23 mouse cellular contexts compared by ENCODE assay signal in genomic region chr15:62218346-62219080, GRCm38 (mm10).
DNase-seq lines count a peak whose midpoint lies in the region; ATAC-seq lines count a peak whose summit lies in the region.
"Had no signal": no experiment of that assay in that cellular context is flagged by ENCODE, and none has a peak within 500 bp of the region (broad histone marks: within the 10 kb centered on the region; RNA-seq: fewer than 3 reads in every experiment).

No protein-coding gene starts in this region.

- peaks cover 22% of the 10 kb centered on the region; the same call in 1 of the 2 replicates for H3K27me3 ChIP-seq in heart, embryonic 10.5 days (ENCODE audit: insufficient read depth, poor library complexity, severe bottlenecking)
- peaks cover 9% of the 10 kb centered on the region; the same call in 1 of the 2 replicates for H3K27me3 ChIP-seq in heart, embryonic 12.5 days (replicated peaks)
- H3K27me3 ChIP-seq in neural tube, embryonic 11.5 days (ENCODE audit: control insufficient read depth, insufficient read depth, low read length): no peaks in the 10 kb centered on the region
- H3K27me3 ChIP-seq: embryonic facial prominence, embryonic 13.5 days; megakaryocyte, embryonic 14.5 days; midbrain, embryonic 15.5 days had no signal

- no peak overlapping the region for H3K9ac ChIP-seq in heart, embryonic 12.5 days
- no peak overlapping the region for H3K9ac ChIP-seq in neural tube, embryonic 11.5 days (ENCODE audit: low read length)
- H3K9ac ChIP-seq: embryonic facial prominence, embryonic 13.5 days; midbrain, embryonic 15.5 days had no signal

- no peak overlapping the region for H3K27ac ChIP-seq in heart, embryonic 10.5 days
- H3K27ac ChIP-seq in heart, embryonic 12.5 days (ENCODE audit: poor library complexity, severe bottlenecking): no peak overlapping the region
- H3K27ac ChIP-seq in neural tube, embryonic 11.5 days (ENCODE audit: low read depth, low read length): no peak overlapping the region
- H3K27ac ChIP-seq: embryonic facial prominence, embryonic 13.5 days; layer of hippocampus, adult 2 months; midbrain, embryonic 15.5 days; stomach, postnatal 0 days had no signal

- H3K36me3 ChIP-seq in heart, embryonic 10.5 days: no peaks in the 10 kb centered on the region
- H3K36me3 ChIP-seq in heart, embryonic 12.5 days: no peaks in the 10 kb centered on the region
- H3K36me3 ChIP-seq in neural tube, embryonic 11.5 days (ENCODE audit: control insufficient read depth, insufficient read depth, low read length): no peaks in the 10 kb centered on the region
- H3K36me3 ChIP-seq: midbrain, embryonic 15.5 days had no signal

- H3K4me3 ChIP-seq in heart, embryonic 10.5 days: no peak overlapping the region
- H3K4me3 ChIP-seq in heart, embryonic 12.5 days: no peak overlapping the region
- no peak overlapping the region for H3K4me3 ChIP-seq in neural tube, embryonic 11.5 days (ENCODE audit: low read depth, low read length)
- H3K4me3 ChIP-seq: embryonic facial prominence, embryonic 13.5 days; layer of hippocampus, adult 2 months; megakaryocyte, embryonic 14.5 days; midbrain, embryonic 15.5 days; myocyte had no signal

- no peak overlapping the region for H3K4me2 ChIP-seq in heart, embryonic 12.5 days
- no peak overlapping the region for H3K4me2 ChIP-seq in neural tube, embryonic 11.5 days (ENCODE audit: low read depth)
- H3K4me2 ChIP-seq: embryonic facial prominence, embryonic 13.5 days; midbrain, embryonic 15.5 days had no signal

- ATAC-seq in heart, embryonic 12.5 days (ENCODE audit: insufficient number of reproducible peaks, low FRiP score): no peak
- ATAC-seq in neural tube, embryonic 11.5 days (ENCODE audit: insufficient read depth, low FRiP score, low TSS enrichment): no peak
- ATAC-seq: forebrain, embryonic 14.5 days; midbrain, embryonic 15.5 days had no signal

- H3K9me3 ChIP-seq in heart, embryonic 10.5 days: no peaks in the 10 kb centered on the region
- no peaks in the 10 kb centered on the region for H3K9me3 ChIP-seq in heart, embryonic 12.5 days (replicated peaks)
- no peaks in the 10 kb centered on the region for H3K9me3 ChIP-seq in neural tube, embryonic 11.5 days (ENCODE audit: control insufficient read depth, low read length)
- H3K9me3 ChIP-seq: embryonic facial prominence, embryonic 13.5 days; megakaryocyte, embryonic 14.5 days; midbrain, embryonic 15.5 days had no signal

- peaks cover 30% of the 10 kb centered on the region for H3K4me1 ChIP-seq in heart, embryonic 10.5 days
- H3K4me1 ChIP-seq in heart, embryonic 12.5 days (replicated peaks): peaks cover 28% of the 10 kb centered on the region
- no peaks in the 10 kb centered on the region for H3K4me1 ChIP-seq in neural tube, embryonic 11.5 days (ENCODE audit: control insufficient read depth, insufficient read depth, low read length)
- H3K4me1 ChIP-seq: midbrain, embryonic 15.5 days had no signal

- DNase-seq in heart, embryonic 10.5 days (ENCODE audit: low spot score): peak; percentile 72
- DNase-seq in ovary, adult 18-20 months (ENCODE audit: low spot score): peak; percentile 58
- no peak for DNase-seq in ovary, postnatal 14 days (ENCODE audit: low spot score)
- peak; percentile 61 to 63 for DNase-seq in adrenal gland, postnatal 36 days
- DNase-seq in neural tube, embryonic 11.5 days (ENCODE audit: low spot score): peak; percentile 12
- DNase-seq in kidney, adult 11 months: no peak
- DNase-seq in cerebellum, adult 18-20 months: no peak
- DNase-seq: cerebellum, adult 9-10 months; gastrocnemius, postnatal 14 days; kidney, adult 8-10 months; kidney, postnatal 14 days; layer of hippocampus, postnatal 36 days; liver; lung, adult 18-20 months; thymus, postnatal 14 days had no signal

- WGBS in heart, embryonic 10.5 days: 86% methylated on average over 21 of the region's 21 CpGs
- 86% methylated on average over 21 of the region's 21 CpGs for WGBS in heart, embryonic 12.5 days
- WGBS in neural tube, embryonic 11.5 days: 87% methylated on average over 21 of the region's 21 CpGs

Comparison
In these comparisons a context has a peak if more than half of its experiments do, and no peak if none do; other contexts are left out.
1. DNase-seq: peak in heart, embryonic 10.5 days (single experiment), ovary, adult 18-20 months (single experiment), adrenal gland, postnatal 36 days (2 of 2) and neural tube, embryonic 11.5 days (single experiment); none in ovary, postnatal 14 days (single experiment), kidney, adult 11 months (single experiment) and cerebellum, adult 18-20 months (0 of 2).